Mouse (Mus musculus) neural tube, embryonic 11.5 days (tissue): Measurements from ENCODE around the gene Gm10031. TPM values are rescaled to one million over a fixed set of nuclear protein-coding genes. Genes with fewer than 3 reads are reported as not detected.
"Not testable (repeated sequence)": the region's sequence is repeated elsewhere in the genome, so short reads cannot be mapped to it uniquely, and the experiment has no call there.

Experiments used
- ATAC-seq: fragments of 200-750 bp; cut with Nextera tagmentation; 2 replicates; pipeline ENCODE4 v1.8.0; 2017; ENCODE audit warnings: moderate number of reproducible peaks, mild to moderate bottlenecking, moderate TSS enrichment, moderate library complexity; ENCODE audit not compliant: insufficient read depth, low FRiP score, low TSS enrichment
- DNase-seq: peaks from one replicate; pipeline ENCODE4 v3.0.0-alpha.2; 2015; ENCODE audit warnings: low spot score
- H3K27ac ChIP-seq: fragments of 300-500 bp; sonication (generic); 2 replicates; pipeline ENCODE4 v1.5.1; 2014; ENCODE audit warnings: low read depth, mild to moderate bottlenecking, low read length
- H3K27me3 ChIP-seq: fragments of 300-500 bp; sonication (generic); 2 replicates; pipeline ENCODE4 v1.6.1; 2014; ENCODE audit warnings: mild to moderate bottlenecking, low read length, mixed read lengths; ENCODE audit not compliant: control insufficient read depth, insufficient read depth
- H3K36me3 ChIP-seq: fragments of 300-500 bp; sonication (generic); 2 replicates; pipeline ENCODE4 v1.6.1; 2014; ENCODE audit warnings: mild to moderate bottlenecking, low read length, moderate library complexity, mixed read lengths; ENCODE audit not compliant: control insufficient read depth, insufficient read depth
- H3K4me1 ChIP-seq: fragments of 300-500 bp; sonication (generic); 2 replicates; pipeline ENCODE4 v1.6.1; 2014; ENCODE audit warnings: low read length, mixed read lengths; ENCODE audit not compliant: control insufficient read depth, insufficient read depth
- H3K4me2 ChIP-seq: fragments of 300-500 bp; sonication (generic); 2 replicates; pipeline ENCODE4 v1.6.1; 2014; ENCODE audit warnings: low read depth, mild to moderate bottlenecking, moderate library complexity
- H3K4me3 ChIP-seq: fragments of 300-500 bp; sonication (generic); 2 replicates; pipeline ENCODE4 v1.5.1; 2014; ENCODE audit warnings: low read depth, low read length
- H3K9ac ChIP-seq: fragments of 300-500 bp; sonication (generic); 2 replicates; pipeline ENCODE4 v1.6.1; 2014; ENCODE audit warnings: mild to moderate bottlenecking, low read length
- H3K9me3 ChIP-seq: fragments of 300-500 bp; sonication (generic); 2 replicates; pipeline ENCODE4 v1.6.1; 2016; ENCODE audit warnings: low read length; ENCODE audit not compliant: control insufficient read depth
- WGBS: fragments of 180-500 bp; shearing (Covaris S2); extraction: QIAGEN DNeasy Blood & Tissue Kit; methylation state at CpG from one replicate; pipeline ENCODE4 v1.1.7; 2014; 5-methylcytosine and 5-hydroxymethylcytosine counted together
- polyA plus RNA-seq: library from polyadenylated mRNA; unstranded; fragments of >200 nt; fragmentation: Nextera tagmentation; extraction: Ambion mirVana; gene quantifications from 2 replicates; pipeline ENCODE4 v1.2.1, GENCODE M21; 2014

The Gm10031 gene
- polyA plus RNA-seq: 0.30 and 0.44 TPM in 2 replicates

DNA sequence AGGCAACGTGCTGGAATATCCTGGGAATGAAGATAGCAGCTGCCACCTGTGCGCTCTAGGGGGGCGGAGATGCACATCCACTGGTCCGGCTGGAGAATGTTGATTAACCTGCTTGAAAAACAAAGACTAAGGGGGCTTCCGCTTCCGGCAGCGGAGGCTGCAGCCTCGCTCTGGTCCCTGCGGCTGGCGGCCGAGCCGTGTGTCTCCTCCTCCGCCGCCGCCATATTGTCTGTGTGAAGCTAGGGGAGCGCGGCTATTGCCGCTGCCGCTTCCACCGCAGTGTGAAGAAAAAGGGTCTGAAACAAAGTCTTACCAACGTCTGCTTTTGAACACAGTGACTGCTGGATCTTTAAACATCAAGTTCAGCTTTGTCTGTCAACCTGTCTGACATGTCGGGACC is at the start of gene Gm10031:
Gm10031 (plus strand) TSS at position 171 of the 400 bp plus-strand sequence.
- H3K4me3 ChIP-seq, H3K9me3 ChIP-seq, H3K4me1 ChIP-seq, DNase-seq, ATAC-seq, H3K27me3 ChIP-seq, H3K9ac ChIP-seq, H3K27ac ChIP-seq, H3K36me3 ChIP-seq, H3K4me2 ChIP-seq: not testable (repeated sequence)
- WGBS: 92% methylated on average over 18 of the region's 22 CpGs

DNA sequence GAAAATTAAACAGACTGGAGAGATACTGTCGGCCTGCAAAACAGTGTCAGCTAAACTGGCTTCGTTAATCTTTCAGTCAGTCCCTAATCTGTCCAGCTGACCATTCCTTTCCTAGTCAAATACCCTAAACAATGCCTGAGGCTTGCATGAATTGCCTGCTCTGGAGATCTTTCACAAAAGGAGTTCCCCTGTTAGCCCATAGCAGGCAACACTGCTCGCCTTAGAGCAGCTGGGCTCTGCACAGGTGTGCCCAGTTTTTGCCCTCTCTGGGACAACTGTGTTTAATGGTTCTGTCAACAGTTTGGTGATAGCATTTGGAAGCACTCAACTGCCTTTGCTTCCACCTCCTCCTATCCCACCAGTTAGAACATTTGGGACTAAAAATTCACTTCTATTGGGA is 49.0 kb upstream of the Gm10031 start:
- DNase-seq: no peak
- no peak overlapping the region for H3K4me3 ChIP-seq
- H3K27me3 ChIP-seq: no peaks in the 10 kb centered on the region
- WGBS: 33% methylated on average over 3 of the region's 3 CpGs
- no peaks in the 10 kb centered on the region for H3K9me3 ChIP-seq
- ATAC-seq: no peak
- no peak overlapping the region for H3K4me2 ChIP-seq
- H3K9ac ChIP-seq: no peak overlapping the region
- H3K4me1 ChIP-seq: no peaks in the 10 kb centered on the region
- no peak overlapping the region for H3K27ac ChIP-seq
- no peaks in the 10 kb centered on the region for H3K36me3 ChIP-seq

DNA sequence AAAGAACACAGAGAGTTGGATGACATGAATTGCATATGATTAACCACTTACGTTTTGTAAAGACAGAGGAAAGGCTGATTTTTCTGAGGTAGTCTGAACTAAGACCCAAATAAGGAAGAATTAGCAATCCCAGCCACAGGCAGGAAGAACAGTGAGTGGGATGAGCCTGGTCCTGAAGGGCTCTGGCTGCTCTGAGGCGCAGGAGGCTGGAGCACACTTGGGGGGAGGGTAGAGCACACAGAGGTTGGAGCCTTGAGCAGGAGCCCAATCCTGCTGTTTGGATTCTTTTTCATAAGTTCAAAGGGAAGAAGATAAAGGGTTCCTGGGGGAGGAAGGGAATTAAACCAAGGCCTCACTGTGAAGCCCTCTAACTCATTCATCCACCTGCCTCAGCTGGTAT is 47.8 kb upstream of the Gm10031 start:
- H3K4me3 ChIP-seq: no peak overlapping the region
- H3K9me3 ChIP-seq: no peaks in the 10 kb centered on the region
- no peak overlapping the region for H3K4me2 ChIP-seq
- H3K9ac ChIP-seq: no peak overlapping the region
- ATAC-seq (no peak), DNase-seq (no peak)
- no peaks in the 10 kb centered on the region for H3K27me3 ChIP-seq
- 37% methylated on average over 2 of the region's 2 CpGs for WGBS
- H3K4me1 ChIP-seq: no peaks in the 10 kb centered on the region
- H3K27ac ChIP-seq: no peak overlapping the region
- no peaks in the 10 kb centered on the region for H3K36me3 ChIP-seq

DNA sequence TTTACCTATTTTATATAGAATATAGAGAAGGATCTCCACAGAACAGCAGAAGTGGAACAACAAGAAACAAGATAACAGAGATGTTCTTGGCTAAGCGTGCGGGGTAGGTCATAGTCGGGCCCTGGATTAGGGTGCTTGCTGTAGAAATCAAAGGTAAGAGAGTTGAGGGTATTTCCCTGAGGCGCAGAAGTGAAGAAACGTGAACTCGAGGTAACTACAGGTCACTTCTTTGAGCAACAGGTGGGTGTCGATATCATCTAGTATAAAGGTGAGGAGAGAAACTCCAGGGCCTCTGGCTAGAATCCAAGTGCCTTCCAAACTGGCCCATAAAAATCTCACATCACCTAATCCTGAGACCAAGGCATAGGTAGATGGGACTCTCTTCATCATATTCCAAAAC is 47.3 kb upstream of the Gm10031 start:
- Histone ChIP-seq H3K27me3 (no peaks in the 10 kb centered on the region), H3K4me1 (no peaks in the 10 kb centered on the region), H3K9ac (no peak overlapping the region), H3K4me3 (no peak overlapping the region), H3K9me3 (no peaks in the 10 kb centered on the region), H3K36me3 (no peaks in the 10 kb centered on the region), H3K4me2 (no peak overlapping the region), H3K27ac (no peak overlapping the region)
- 35% methylated on average over 7 of the region's 7 CpGs for WGBS
- ATAC-seq (no peak), DNase-seq (no peak)

DNA sequence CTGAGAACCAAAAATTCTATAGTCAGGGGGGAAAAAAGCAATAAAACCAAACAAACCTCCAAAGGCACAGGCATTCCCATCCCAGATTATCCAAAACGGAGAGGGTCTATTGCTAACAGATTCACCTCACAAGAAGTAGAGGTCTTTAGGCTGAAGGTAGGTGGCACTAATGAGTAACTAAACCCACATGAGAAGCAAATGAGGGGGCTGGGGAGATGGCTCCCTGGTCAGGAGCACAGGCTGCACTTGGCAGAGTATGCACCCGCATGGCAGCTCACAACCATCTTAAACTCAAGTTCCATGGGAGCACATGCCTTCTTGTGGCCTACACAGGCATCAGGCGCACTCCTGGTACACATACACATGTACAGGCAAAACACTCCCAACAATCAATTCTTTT is 42.0 kb upstream of the Gm10031 start:
- Histone ChIP-seq H3K4me1 (no peaks in the 10 kb centered on the region), H3K4me3 (no peak overlapping the region), H3K4me2 (no peak overlapping the region), H3K9ac (no peak overlapping the region), H3K36me3 (no peaks in the 10 kb centered on the region), H3K27me3 (no peaks in the 10 kb centered on the region), H3K9me3 (no peaks in the 10 kb centered on the region), H3K27ac (no peak overlapping the region)
- 94% methylated on average over 3 of the region's 3 CpGs for WGBS
- no peak for DNase-seq
- ATAC-seq: no peak

DNA sequence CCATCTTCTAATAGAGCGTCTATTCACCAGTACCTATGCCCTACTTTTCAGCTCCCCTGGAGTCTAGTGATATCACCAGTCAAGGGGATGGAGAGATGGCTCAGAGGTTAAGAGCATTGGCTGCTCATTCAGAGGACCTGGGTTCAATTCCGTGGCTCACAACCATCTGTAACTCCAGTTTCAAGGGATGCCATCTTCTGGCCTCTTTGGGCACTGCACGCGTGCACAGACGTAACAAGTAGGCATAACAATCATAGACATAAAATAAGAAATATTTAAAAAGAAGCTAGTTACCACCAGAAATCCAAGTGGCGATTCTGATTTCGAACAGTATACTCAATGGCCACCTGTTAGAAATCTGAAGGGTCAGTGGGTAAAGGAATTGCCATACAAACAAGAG is 36.3 kb upstream of the Gm10031 start:
- no peak overlapping the region for H3K9ac ChIP-seq
- H3K4me2 ChIP-seq: no peak overlapping the region
- no peaks in the 10 kb centered on the region for H3K27me3 ChIP-seq
- WGBS: 90% methylated on average over 7 of the region's 7 CpGs
- no peak overlapping the region for H3K4me3 ChIP-seq
- DNase-seq (no peak), ATAC-seq (no peak)
- no peaks in the 10 kb centered on the region for H3K4me1 ChIP-seq
- H3K9me3 ChIP-seq: no peaks in the 10 kb centered on the region
- no peak overlapping the region for H3K27ac ChIP-seq
- H3K36me3 ChIP-seq: no peaks in the 10 kb centered on the region

DNA sequence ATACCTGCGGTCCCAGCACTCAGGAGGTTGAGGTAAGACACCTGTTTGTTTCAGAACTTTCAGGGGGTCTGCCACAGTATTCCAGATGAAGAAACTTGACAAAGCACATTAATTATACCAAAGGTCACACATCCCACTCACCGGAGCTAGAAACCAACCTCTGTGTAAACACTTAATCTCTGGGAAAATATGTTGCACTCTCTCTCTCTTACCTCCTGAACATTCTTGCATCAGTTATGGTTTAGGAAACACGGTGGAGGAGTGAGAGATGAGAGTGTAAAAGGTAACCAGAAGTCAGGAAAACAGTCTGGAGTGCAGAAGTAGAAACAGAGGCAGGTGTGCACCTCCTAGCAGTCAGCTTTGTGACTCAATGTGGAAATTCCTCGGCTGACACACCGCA is 35.8 kb upstream of the Gm10031 start:
- ATAC-seq (no peak), DNase-seq (no peak)
- H3K4me2 ChIP-seq: no peak overlapping the region
- no peak overlapping the region for H3K27ac ChIP-seq
- H3K4me1 ChIP-seq: no peaks in the 10 kb centered on the region
- no peak overlapping the region for H3K9ac ChIP-seq
- no peaks in the 10 kb centered on the region for H3K36me3 ChIP-seq
- H3K27me3 ChIP-seq: no peaks in the 10 kb centered on the region
- H3K4me3 ChIP-seq: no peak overlapping the region
- WGBS: 90% methylated on average over 5 of the region's 5 CpGs
- H3K9me3 ChIP-seq: no peaks in the 10 kb centered on the region

DNA sequence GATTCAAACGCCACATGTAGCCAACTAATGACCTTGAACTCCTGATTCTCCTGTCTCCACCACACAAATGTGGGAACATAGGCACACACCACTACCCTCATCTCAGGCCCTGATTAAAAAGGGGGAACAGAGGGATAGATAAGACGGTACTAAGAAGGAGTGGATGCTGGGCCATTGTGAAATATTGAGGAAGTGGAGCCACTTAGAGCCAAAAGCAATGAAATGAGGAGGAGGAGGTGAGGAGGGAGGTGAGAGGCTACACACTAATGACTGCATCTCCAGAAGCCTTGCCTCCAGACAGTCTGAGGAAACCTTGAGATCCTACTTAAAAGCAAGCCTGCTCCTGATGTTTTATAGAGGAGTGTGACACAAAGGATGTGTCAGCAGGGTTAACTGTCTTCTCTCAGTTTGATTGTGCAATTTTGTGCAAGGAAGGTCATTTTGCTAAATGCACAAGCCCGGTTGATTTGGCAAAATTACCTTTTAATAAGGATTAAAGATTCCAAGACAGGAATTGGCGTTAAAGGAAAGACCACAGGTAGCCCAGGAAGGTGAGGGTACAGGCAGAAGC is 32.5 kb upstream of the Gm10031 start:
- Histone ChIP-seq H3K36me3 (no peaks in the 10 kb centered on the region), H3K9me3 (no peaks in the 10 kb centered on the region), H3K4me3 (no peak overlapping the region), H3K27ac (no peak overlapping the region), H3K4me2 (no peak overlapping the region), H3K4me1 (no peaks in the 10 kb centered on the region), H3K27me3 (no peaks in the 10 kb centered on the region), H3K9ac (no peak overlapping the region)
- 82% methylated on average over 4 of the region's 4 CpGs for WGBS
- ATAC-seq (no peak), DNase-seq (no peak)

DNA sequence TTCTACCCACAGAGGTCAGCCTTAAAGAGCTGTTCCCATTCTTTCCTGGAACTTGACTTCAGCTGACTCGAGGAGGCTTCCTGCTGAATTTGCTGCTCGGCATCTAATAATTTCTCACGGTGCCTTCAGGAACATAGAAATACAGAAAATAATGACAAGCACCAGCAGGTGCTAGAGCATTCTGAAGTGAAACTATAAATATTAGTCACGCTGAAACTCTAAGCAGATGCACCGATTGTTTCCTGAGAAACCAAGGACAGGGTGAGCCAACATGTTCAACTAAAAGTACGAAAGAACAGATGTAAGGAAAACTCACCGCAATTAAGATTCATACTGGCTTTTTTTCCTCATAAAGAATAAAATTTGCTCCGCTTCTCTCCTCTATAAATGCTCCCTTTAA is 28.8 kb upstream of the Gm10031 start:
- no peak overlapping the region for H3K27ac ChIP-seq
- WGBS: 64% methylated on average over 8 of the region's 8 CpGs
- H3K9me3 ChIP-seq: no peaks in the 10 kb centered on the region
- no peak for ATAC-seq
- no peaks in the 10 kb centered on the region for H3K4me1 ChIP-seq
- H3K4me2 ChIP-seq: no peak overlapping the region
- no peaks in the 10 kb centered on the region for H3K27me3 ChIP-seq
- no peak for DNase-seq
- no peaks in the 10 kb centered on the region for H3K36me3 ChIP-seq
- H3K9ac ChIP-seq: no peak overlapping the region
- no peak overlapping the region for H3K4me3 ChIP-seq
